Mouse (Mus musculus) heart, postnatal 0 days (tissue): Measurements from ENCODE around the gene Gpr108.

Experiments used
- CTCF ChIP-seq: IDR thresholded peaks from 2 replicates; pipeline ENCODE4 v1.5.1; 2016; ENCODE audit warnings: antibody characterized with exemption, control low read depth, low read depth
- EP300 ChIP-seq: IDR thresholded peaks from 2 replicates; pipeline ENCODE4 v1.6.1; 2016; ENCODE audit warnings: antibody characterized with exemption, low read depth

DNA sequence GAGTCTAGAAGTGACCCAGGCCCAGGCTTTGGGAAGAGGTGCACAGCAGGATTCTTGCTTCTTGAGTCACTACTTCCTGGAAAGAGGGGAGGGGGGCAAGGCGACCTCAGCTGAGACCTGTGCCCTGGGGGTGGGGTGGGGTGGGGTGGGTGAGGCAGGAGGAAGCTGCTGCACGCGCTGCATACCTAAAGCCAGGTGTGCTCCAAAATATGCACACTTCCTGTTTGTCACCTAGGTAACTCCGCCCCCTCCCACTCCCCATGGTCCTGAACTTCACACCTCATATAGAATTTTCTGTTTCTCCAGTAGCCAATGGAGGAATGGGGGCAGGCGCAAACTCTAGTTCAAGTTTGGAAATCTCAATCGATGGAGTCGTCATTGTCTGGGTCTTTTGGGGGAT lies 25.6 kb upstream of the Gpr108 start:
- TF ChIP-seq EP300, result no peak
- no peak for TF ChIP-seq CTCF
